In the genomic region with DNA sequence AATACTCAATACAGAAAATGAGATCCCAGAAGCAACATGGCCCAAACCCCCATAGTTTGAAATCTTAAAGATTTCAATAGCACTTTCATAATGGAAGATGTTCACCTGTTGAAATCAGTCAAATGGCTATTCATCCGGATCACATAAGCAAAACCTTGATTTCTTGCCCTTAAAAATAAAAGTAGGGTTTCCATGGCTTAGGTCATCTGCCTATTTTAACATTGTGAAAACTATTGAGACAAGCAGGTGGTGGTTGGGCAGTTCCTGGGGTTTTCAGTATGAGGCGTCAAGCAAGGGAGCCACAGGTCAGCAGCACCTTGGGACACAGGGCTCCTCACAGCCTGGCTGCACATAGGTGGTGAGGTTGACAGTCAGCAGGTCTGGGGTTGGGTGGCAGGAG, we compare ENCODE assay signal across 52 mouse cellular contexts. TPM values are rescaled to one million over a fixed set of nuclear protein-coding genes. Genes with fewer than 3 reads are reported as not detected.
"Had no signal": no experiment of that assay in that cellular context is flagged by ENCODE, and none has a peak within 500 bp of the region (broad histone marks: within the 10 kb centered on the region; RNA-seq: fewer than 3 reads in every experiment).

No protein-coding gene starts in this region.

- H3K4me1 ChIP-seq: heart, embryonic 12.5 days; heart, embryonic 15.5 days; hindbrain, embryonic 10.5 days; hindbrain, embryonic 12.5 days; hindbrain, embryonic 13.5 days; hindbrain, embryonic 15.5 days; intestine, embryonic 15.5 days; kidney, embryonic 15.5 days had no signal

- H3K27me3 ChIP-seq: heart, embryonic 12.5 days; heart, embryonic 13.5 days; heart, embryonic 15.5 days; hindbrain, embryonic 12.5 days; hindbrain, embryonic 13.5 days; hindbrain, embryonic 15.5 days; intestine, embryonic 15.5 days; kidney, embryonic 15.5 days had no signal

- H3K9ac ChIP-seq: heart, embryonic 12.5 days; heart, embryonic 13.5 days; heart, embryonic 15.5 days; hindbrain, embryonic 12.5 days; hindbrain, embryonic 13.5 days; hindbrain, embryonic 14.5 days; hindbrain, embryonic 15.5 days; intestine, embryonic 15.5 days; kidney, embryonic 15.5 days had no signal

- H3K27ac ChIP-seq: heart, embryonic 13.5 days; heart, embryonic 15.5 days; hindbrain, embryonic 10.5 days; hindbrain, embryonic 12.5 days; hindbrain, embryonic 13.5 days; hindbrain, embryonic 14.5 days; hindbrain, embryonic 15.5 days; hindbrain, postnatal 0 days; intestine, embryonic 15.5 days; kidney, embryonic 15.5 days; kidney, postnatal 0 days; layer of hippocampus, adult 2 months; left cerebral cortex, adult 2 months had no signal

- H3K36me3 ChIP-seq: heart, embryonic 12.5 days; heart, embryonic 13.5 days; heart, embryonic 15.5 days; hindbrain, embryonic 10.5 days; hindbrain, embryonic 12.5 days; hindbrain, embryonic 13.5 days; hindbrain, embryonic 15.5 days; intestine, embryonic 15.5 days; kidney, embryonic 15.5 days had no signal

- DNase-seq: heart, postnatal 10 days; heart, postnatal 14 days; heart, postnatal 36 days; heart, postnatal 4 days; kidney, adult 11 months; kidney, adult 18-20 months; kidney, adult 2 months; kidney, adult 8-10 months; kidney, adult 9 months; kidney, postnatal 10 days; kidney, postnatal 14 days; kidney, postnatal 25 days; kidney, postnatal 36 days; kidney, postnatal 4 days; layer of hippocampus, adult 9-11 months; layer of hippocampus, postnatal 36 days had no signal

- H3K4me2 ChIP-seq: heart, embryonic 11.5 days; heart, embryonic 12.5 days; heart, embryonic 13.5 days; heart, embryonic 15.5 days; hindbrain, embryonic 12.5 days; hindbrain, embryonic 13.5 days; hindbrain, embryonic 14.5 days; hindbrain, embryonic 15.5 days; intestine, embryonic 15.5 days; kidney, embryonic 15.5 days had no signal

- H3K9me3 ChIP-seq: heart, embryonic 12.5 days; heart, embryonic 13.5 days; heart, embryonic 15.5 days; hindbrain, embryonic 10.5 days; hindbrain, embryonic 12.5 days; hindbrain, embryonic 13.5 days; hindbrain, embryonic 15.5 days; intestine, embryonic 15.5 days; kidney, embryonic 15.5 days had no signal

- ATAC-seq: hindbrain, embryonic 16.5 days; hindbrain, postnatal 0 days; inflammation-experienced regulatory T-cells, adult 6 months; intestine, embryonic 15.5 days; intestine, embryonic 16.5 days; intestine, postnatal 0 days had no signal

- H3K4me3 ChIP-seq: heart, embryonic 12.5 days; heart, embryonic 13.5 days; heart, embryonic 15.5 days; hindbrain, embryonic 10.5 days; hindbrain, embryonic 12.5 days; hindbrain, embryonic 13.5 days; hindbrain, embryonic 15.5 days; intestine, embryonic 15.5 days; kidney, embryonic 15.5 days; layer of hippocampus, adult 2 months; left cerebral cortex, adult 2 months had no signal

RNA-seq across cellular contexts. Expression of gene Krtap3-2, which starts 0.5 kb away (rescaled TPM):
- total RNA-seq: heart, postnatal 10 days; heart, postnatal 14 days; heart, postnatal 25 days; heart, postnatal 36 days; heart, postnatal 4 days; hematopoietic stem cell, adult 5-6 weeks; hindbrain, postnatal 0 days; layer of hippocampus, adult 18-20 months; layer of hippocampus, adult 2 months; layer of hippocampus, adult 8-10 months; layer of hippocampus, postnatal 10 days; layer of hippocampus, postnatal 14 days; layer of hippocampus, postnatal 25 days; layer of hippocampus, postnatal 36 days; left cerebral cortex, adult 18-20 months; left cerebral cortex, adult 2 months; left cerebral cortex, adult 8-10 months had no signal
- polyA plus RNA-seq: heart, embryonic 11.5 days; heart, embryonic 12.5 days; heart, embryonic 13.5 days; heart, embryonic 14.5 days; heart, embryonic 15.5 days; heart, embryonic 16.5 days; heart, postnatal 0 days; hindbrain, embryonic 10.5 days; hindbrain, embryonic 11.5 days; hindbrain, embryonic 12.5 days; hindbrain, embryonic 13.5 days; hindbrain, embryonic 14.5 days; hindbrain, embryonic 15.5 days; hindbrain, embryonic 16.5 days; hindbrain, postnatal 0 days; inflammation-experienced regulatory T-cells, adult 6 months; intestine, embryonic 14.5 days; intestine, embryonic 15.5 days; intestine, embryonic 16.5 days; intestine, postnatal 0 days; kidney, adult 2 months; kidney, embryonic 14.5 days; kidney, embryonic 15.5 days; kidney, embryonic 16.5 days; kidney, postnatal 0 days; large intestine, adult 2 months had no signal

RNA-seq across cellular contexts. Expression of gene Gm11939, which starts 3.1 kb away (rescaled TPM):
- total RNA-seq: heart, postnatal 10 days; heart, postnatal 14 days; heart, postnatal 25 days; heart, postnatal 36 days; heart, postnatal 4 days; hematopoietic stem cell, adult 5-6 weeks; hindbrain, postnatal 0 days; layer of hippocampus, adult 18-20 months; layer of hippocampus, adult 2 months; layer of hippocampus, adult 8-10 months; layer of hippocampus, postnatal 10 days; layer of hippocampus, postnatal 14 days; layer of hippocampus, postnatal 25 days; layer of hippocampus, postnatal 36 days; left cerebral cortex, adult 18-20 months; left cerebral cortex, adult 2 months; left cerebral cortex, adult 8-10 months had no signal
- polyA plus RNA-seq: heart, embryonic 11.5 days; heart, embryonic 12.5 days; heart, embryonic 13.5 days; heart, embryonic 14.5 days; heart, embryonic 15.5 days; heart, embryonic 16.5 days; heart, postnatal 0 days; hindbrain, embryonic 10.5 days; hindbrain, embryonic 11.5 days; hindbrain, embryonic 12.5 days; hindbrain, embryonic 13.5 days; hindbrain, embryonic 14.5 days; hindbrain, embryonic 15.5 days; hindbrain, embryonic 16.5 days; hindbrain, postnatal 0 days; inflammation-experienced regulatory T-cells, adult 6 months; intestine, embryonic 14.5 days; intestine, embryonic 15.5 days; intestine, embryonic 16.5 days; intestine, postnatal 0 days; kidney, adult 2 months; kidney, embryonic 14.5 days; kidney, embryonic 15.5 days; kidney, embryonic 16.5 days; kidney, postnatal 0 days; large intestine, adult 2 months had no signal

RNA-seq across cellular contexts. Expression of gene Krtap3-3, which starts 5.5 kb away (rescaled TPM):
- total RNA-seq: heart, postnatal 10 days; heart, postnatal 14 days; heart, postnatal 25 days; heart, postnatal 36 days; heart, postnatal 4 days; hematopoietic stem cell, adult 5-6 weeks; hindbrain, postnatal 0 days; layer of hippocampus, adult 18-20 months; layer of hippocampus, adult 2 months; layer of hippocampus, adult 8-10 months; layer of hippocampus, postnatal 10 days; layer of hippocampus, postnatal 14 days; layer of hippocampus, postnatal 25 days; layer of hippocampus, postnatal 36 days; left cerebral cortex, adult 18-20 months; left cerebral cortex, adult 2 months; left cerebral cortex, adult 8-10 months had no signal
- polyA plus RNA-seq: heart, embryonic 11.5 days; heart, embryonic 12.5 days; heart, embryonic 13.5 days; heart, embryonic 14.5 days; heart, embryonic 15.5 days; heart, embryonic 16.5 days; heart, postnatal 0 days; hindbrain, embryonic 10.5 days; hindbrain, embryonic 11.5 days; hindbrain, embryonic 12.5 days; hindbrain, embryonic 13.5 days; hindbrain, embryonic 14.5 days; hindbrain, embryonic 15.5 days; hindbrain, embryonic 16.5 days; hindbrain, postnatal 0 days; inflammation-experienced regulatory T-cells, adult 6 months; intestine, embryonic 14.5 days; intestine, embryonic 15.5 days; intestine, embryonic 16.5 days; intestine, postnatal 0 days; kidney, adult 2 months; kidney, embryonic 14.5 days; kidney, embryonic 15.5 days; kidney, embryonic 16.5 days; kidney, postnatal 0 days; large intestine, adult 2 months had no signal

RNA-seq across cellular contexts. Expression of gene Krtap3-1, which starts 10.2 kb away (rescaled TPM):
- total RNA-seq: heart, postnatal 10 days; heart, postnatal 14 days; heart, postnatal 25 days; heart, postnatal 36 days; heart, postnatal 4 days; hematopoietic stem cell, adult 5-6 weeks; hindbrain, postnatal 0 days; layer of hippocampus, adult 18-20 months; layer of hippocampus, adult 2 months; layer of hippocampus, adult 8-10 months; layer of hippocampus, postnatal 10 days; layer of hippocampus, postnatal 14 days; layer of hippocampus, postnatal 25 days; layer of hippocampus, postnatal 36 days; left cerebral cortex, adult 18-20 months; left cerebral cortex, adult 2 months; left cerebral cortex, adult 8-10 months had no signal
- polyA plus RNA-seq: heart, embryonic 11.5 days; heart, embryonic 12.5 days; heart, embryonic 13.5 days; heart, embryonic 14.5 days; heart, embryonic 15.5 days; heart, embryonic 16.5 days; heart, postnatal 0 days; hindbrain, embryonic 10.5 days; hindbrain, embryonic 11.5 days; hindbrain, embryonic 12.5 days; hindbrain, embryonic 13.5 days; hindbrain, embryonic 14.5 days; hindbrain, embryonic 15.5 days; hindbrain, embryonic 16.5 days; hindbrain, postnatal 0 days; inflammation-experienced regulatory T-cells, adult 6 months; intestine, embryonic 14.5 days; intestine, embryonic 15.5 days; intestine, embryonic 16.5 days; kidney, adult 2 months; kidney, embryonic 14.5 days; kidney, embryonic 15.5 days; kidney, embryonic 16.5 days; kidney, postnatal 0 days had no signal

RNA-seq across cellular contexts. Expression of gene Krt40, which starts 13.2 kb away (rescaled TPM):
- total RNA-seq: heart, postnatal 10 days; heart, postnatal 14 days; heart, postnatal 25 days; heart, postnatal 36 days; heart, postnatal 4 days; hematopoietic stem cell, adult 5-6 weeks; hindbrain, postnatal 0 days; layer of hippocampus, adult 18-20 months; layer of hippocampus, adult 2 months; layer of hippocampus, adult 8-10 months; layer of hippocampus, postnatal 10 days; layer of hippocampus, postnatal 14 days; layer of hippocampus, postnatal 25 days; layer of hippocampus, postnatal 36 days; left cerebral cortex, adult 18-20 months; left cerebral cortex, adult 2 months; left cerebral cortex, adult 8-10 months had no signal
- polyA plus RNA-seq: heart, embryonic 11.5 days; heart, embryonic 12.5 days; heart, embryonic 13.5 days; heart, embryonic 14.5 days; heart, embryonic 15.5 days; heart, embryonic 16.5 days; heart, postnatal 0 days; hindbrain, embryonic 10.5 days; hindbrain, embryonic 11.5 days; hindbrain, embryonic 12.5 days; hindbrain, embryonic 13.5 days; hindbrain, embryonic 14.5 days; hindbrain, embryonic 15.5 days; hindbrain, embryonic 16.5 days; hindbrain, postnatal 0 days; inflammation-experienced regulatory T-cells, adult 6 months; intestine, embryonic 14.5 days; intestine, embryonic 15.5 days; intestine, embryonic 16.5 days; intestine, postnatal 0 days; kidney, adult 2 months; kidney, embryonic 14.5 days; kidney, embryonic 15.5 days; kidney, embryonic 16.5 days; kidney, postnatal 0 days; large intestine, adult 2 months had no signal
